Mouse (Mus musculus) bone marrow, adult 2 months (tissue): ENCODE measurements around the gene Flywch1.

ENCODE experiments used
- CTCF ChIP-seq: fragments of 200-500 bp; IDR thresholded peaks from 2 replicates; pipeline ENCODE4 v1.5.1; 2011; ENCODE audit warnings: low read length, control low read depth; ENCODE audit not compliant: control insufficient read depth, insufficient read depth
- POLR2A ChIP-seq: fragments of 200-500 bp; IDR thresholded peaks from 2 replicates; pipeline ENCODE4 v1.6.1; 2011; ENCODE audit warnings: low read depth, mild to moderate bottlenecking, control low read depth, low read length, borderline replicate concordance; ENCODE audit not compliant: control insufficient read depth

- TF ChIP-seq POLR2A, result no peak
- no peak for TF ChIP-seq CTCF
Observed at GRCm38 (mm10) chr17:23776216-23776615, 4.8 kb upstream of the Flywch1 start.
